Mouse (Mus musculus) spleen, adult 2 months (tissue): Measurements from ENCODE around the gene Ppip5k2. TPM values are rescaled to one million over a fixed set of nuclear protein-coding genes. Genes with fewer than 3 reads are reported as not detected.

Source experiments
- DNase-seq, 2 experiments: peaks; one replicate each; pipeline versions ENCODE4 v3.0.0 to v3.0.0-alpha.2; 2012 to 2021; ENCODE audit warnings: low spot score in 2 of 2, low read depth in 1 of 2
- H3K27ac ChIP-seq: fragments of 200-500 bp; 2 replicates; pipeline ENCODE4 v1.5.1; 2012; ENCODE audit warnings: low read length, inconsistent platforms; ENCODE audit not compliant: insufficient read depth
- H3K27me3 ChIP-seq: fragments of 200-500 bp; 2 replicates; pipeline ENCODE4 v1.6.1; 2012; ENCODE audit warnings: mild to moderate bottlenecking, moderate library complexity, low read length, inconsistent platforms; ENCODE audit not compliant: control insufficient read depth, insufficient read depth
- H3K36me3 ChIP-seq: fragments of 200-500 bp; 2 replicates; pipeline ENCODE4 v1.6.1; 2012; ENCODE audit warnings: mild to moderate bottlenecking, low read length, inconsistent platforms; ENCODE audit not compliant: control insufficient read depth, insufficient read depth
- H3K4me1 ChIP-seq: fragments of 200-500 bp; 2 replicates; pipeline ENCODE4 v1.6.1; 2011; ENCODE audit warnings: inconsistent platforms; ENCODE audit not compliant: control insufficient read depth, insufficient read depth, insufficient read length
- H3K4me3 ChIP-seq: fragments of 200-500 bp; 2 replicates; pipeline ENCODE4 v1.5.1; 2011; ENCODE audit warnings: mild to moderate bottlenecking, inconsistent platforms; ENCODE audit not compliant: insufficient read depth, insufficient read length; ENCODE audit errors: extremely low read depth
- CTCF ChIP-seq: fragments of 200-500 bp; IDR thresholded peaks from 2 replicates; pipeline ENCODE4 v1.5.1; 2011; ENCODE audit warnings: mild to moderate bottlenecking, inconsistent platforms; ENCODE audit not compliant: insufficient read depth, insufficient read length, insufficient replicate concordance; ENCODE audit errors: extremely low read depth
- POLR2A ChIP-seq: fragments of 200-500 bp; IDR thresholded peaks from 2 replicates; pipeline ENCODE4 v1.6.1; 2011; ENCODE audit warnings: low read depth, low read length, inconsistent platforms
- WGBS: fragments of 180-500 bp; shearing (Covaris S2); methylation state at CpG from one replicate; pipeline ENCODE4 v1.1.7; 2018; 5-methylcytosine and 5-hydroxymethylcytosine counted together
- polyA plus RNA-seq: library from polyadenylated mRNA; depleted of rRNA; stranded (reverse); fragments of >200 nt; gene quantifications from 2 replicates; pipeline ENCODE4 v1.2.3, GENCODE M21; 2012

Gene Ppip5k2
- polyA plus RNA-seq, 1 experiment = 3.8 TPM

- H3K27me3 ChIP-seq = no peaks in the 10 kb centered on the region
- H3K4me1 ChIP-seq = peaks cover 3% of the 10 kb centered on the region; the same call in 1 of the 2 replicates
- no peak for DNase-seq
- no peak for TF ChIP-seq POLR2A
- H3K4me3 ChIP-seq = no peak overlapping the region
- H3K36me3 ChIP-seq = no peaks in the 10 kb centered on the region
- WGBS = 8% methylated on average over 2 of the region's 2 CpGs
- no peak overlapping the region for H3K27ac ChIP-seq
These were observed 97.4 kb downstream of the Ppip5k2 start for GRCm38 (mm10) chr1:97672849-97673248.

- WGBS = 84% methylated on average over 1 of the region's 1 CpGs
- H3K4me1 ChIP-seq = peaks cover 6% of the 10 kb centered on the region; the same call in 1 of the 2 replicates
- TF ChIP-seq CTCF = no peak
- no peak for TF ChIP-seq POLR2A
- H3K4me3 ChIP-seq = no peak overlapping the region
- DNase-seq = no peak
- no peaks in the 10 kb centered on the region for H3K36me3 ChIP-seq
- H3K27me3 ChIP-seq = no peaks in the 10 kb centered on the region
- H3K27ac ChIP-seq = no peak overlapping the region
These were observed 102.9 kb downstream of the Ppip5k2 start for GRCm38 (mm10) chr1:97667288-97667687.

- WGBS = 20% methylated on average over 7 of the region's 7 CpGs
- no peak for TF ChIP-seq CTCF
- no peak for TF ChIP-seq POLR2A
- Histone ChIP-seq H3K4me3 (peak overlapping the region; percentile 84), H3K4me1 (peaks cover 6% of the 10 kb centered on the region), H3K36me3 (no peaks in the 10 kb centered on the region), H3K27me3 (0 out of 2 replicates have a peak, but pooled peaks cover 2% of the 10 kb centered on the region), H3K27ac (peak overlapping the region; percentile 94)
- DNase-seq = no peak
These were observed 107.9 kb downstream of the Ppip5k2 start for GRCm38 (mm10) chr1:97662324-97662723.

GRCm38 (mm10) chr1:97661406-97662241, 108.6 kb downstream of the Ppip5k2 start, which contains the start of gene D1Ertd622e:
TSS of gene D1Ertd622e (minus strand) at chr1:97662074.
- H3K4me3 ChIP-seq = peak within 1 kb of the TSS; percentile 84
- DNase-seq = peak; percentile 33 to 74
- H3K27me3 ChIP-seq = 0 out of 2 replicates have a peak, but pooled peaks cover 2% of the 10 kb centered on the region
- whole genome bisulfite sequencing = under 1% methylated on average over 90 of the region's 106 CpGs
- H3K4me1 ChIP-seq = peaks cover 9% of the 10 kb centered on the region
- H3K36me3 ChIP-seq = no peaks in the 10 kb centered on the region
- peak within 1 kb of the TSS; percentile 94 for H3K27ac ChIP-seq
- TF ChIP-seq POLR2A (peak; percentile 20), CTCF (no peak)

- H3K36me3 ChIP-seq = no peaks in the 10 kb centered on the region
- under 1% methylated on average over 93 of the region's 93 CpGs for WGBS
- H3K27ac ChIP-seq = peak overlapping the region; percentile 85
- 0 out of 2 replicates have a peak, but pooled peaks cover 2% of the 10 kb centered on the region for H3K27me3 ChIP-seq
- TF ChIP-seq CTCF (no peak), POLR2A (no peak)
- peak overlapping the region; percentile 84 for H3K4me3 ChIP-seq
- DNase-seq = peak; percentile 31 to 54
- H3K4me1 ChIP-seq = peaks cover 12% of the 10 kb centered on the region
These were observed 109.4 kb downstream of the Ppip5k2 start for GRCm38 (mm10) chr1:97660687-97661405.

- DNase-seq = peak; percentile 40 to 74
- 9% methylated on average over 7 of the region's 7 CpGs for WGBS
- no peaks in the 10 kb centered on the region for H3K36me3 ChIP-seq
- peak overlapping the region; percentile 54 for H3K4me3 ChIP-seq
- H3K27me3 ChIP-seq = 0 out of 2 replicates have a peak, but pooled peaks cover 2% of the 10 kb centered on the region
- peak overlapping the region; percentile 80; the same call in 1 of the 2 replicates for H3K27ac ChIP-seq
- TF ChIP-seq CTCF = no peak
- TF ChIP-seq POLR2A = no peak
- H3K4me1 ChIP-seq = peaks cover 12% of the 10 kb centered on the region
These were observed 110.8 kb downstream of the Ppip5k2 start for GRCm38 (mm10) chr1:97659405-97659804.
